Mouse (Mus musculus) ES-E14 (cell line): ENCODE results near the gene Acss1. TPM values are rescaled to one million over a fixed set of nuclear protein-coding genes. Genes with fewer than 3 reads are reported as not detected.

ENCODE experiments used
- DNase-seq: peaks from one replicate; pipeline ENCODE4 v3.0.0-alpha.2; 2013; ENCODE audit warnings: low read depth, low spot score
- H3K27ac ChIP-seq: 2 replicates; pipeline ENCODE4 v1.5.1; 2012; ENCODE audit warnings: low read depth, mild to moderate bottlenecking, low read length, moderate library complexity, mixed read lengths; ENCODE audit not compliant: poor library complexity, insufficient read depth, severe bottlenecking
- H3K36me3 ChIP-seq: 2 replicates; pipeline ENCODE4 v1.6.1; 2012; ENCODE audit warnings: mild to moderate bottlenecking, low read length, moderate library complexity, mixed read lengths; ENCODE audit not compliant: control insufficient read depth, poor library complexity, insufficient read depth, severe bottlenecking
- H3K4me1 ChIP-seq, 2 experiments: fragments of 150-350 bp in 1 of 2; sonication (generic) in 1 of 2; 2 replicates each; pipeline ENCODE4 v1.6.1; 2012; ENCODE audit warnings: low read length in 2 of 2, mild to moderate bottlenecking in 1 of 2, mixed read lengths in 1 of 2; ENCODE audit not compliant: control insufficient read depth in 2 of 2, insufficient read depth in 2 of 2, poor library complexity in 1 of 2
- H3K4me3 ChIP-seq, 2 experiments: fragments of 150-350 bp in 1 of 2; sonication (generic) in 1 of 2; 2 replicates each; pipeline ENCODE4 v1.5.1; 2012; ENCODE audit warnings: low read length in 2 of 2, low read depth in 1 of 2, mild to moderate bottlenecking in 1 of 2, mixed read lengths in 1 of 2; ENCODE audit not compliant: insufficient read depth in 1 of 2, poor library complexity in 1 of 2, severe bottlenecking in 1 of 2
- H3K9ac ChIP-seq: 2 replicates; pipeline ENCODE4 v1.6.1; 2012; ENCODE audit warnings: low read depth, mild to moderate bottlenecking, low read length, mixed read lengths; ENCODE audit not compliant: poor library complexity, insufficient read depth, severe bottlenecking
- H3K9me3 ChIP-seq: fragments of 150-350 bp; sonication (generic); 2 replicates; pipeline ENCODE4 v1.6.1; 2012; ENCODE audit warnings: low read depth, mild to moderate bottlenecking, low read length; ENCODE audit not compliant: control insufficient read depth, insufficient read depth
- CHD2 ChIP-seq: IDR thresholded peaks from 2 replicates; pipeline ENCODE4 v1.6.1; 2014; ENCODE audit warnings: mild to moderate bottlenecking, low read depth, low read length, inconsistent platforms
- HCFC1 ChIP-seq: IDR thresholded peaks from 2 replicates; pipeline ENCODE4 v1.6.1; 2012; ENCODE audit warnings: low read length, inconsistent platforms, borderline replicate concordance; ENCODE audit not compliant: insufficient read depth
- MAFK ChIP-seq: IDR thresholded peaks from 2 replicates; pipeline ENCODE4 v1.6.1; 2014; ENCODE audit warnings: mild to moderate bottlenecking, low read depth, low read length, inconsistent platforms; ENCODE audit not compliant: insufficient read depth
- ZC3H11A ChIP-seq: IDR thresholded peaks from 2 replicates; pipeline ENCODE4 v1.6.1; 2012; ENCODE audit warnings: low read depth, mild to moderate bottlenecking, inconsistent platforms, low read length, borderline replicate concordance
- ZNF384 ChIP-seq: IDR thresholded peaks from 2 replicates; pipeline ENCODE4 v1.6.1; 2012; ENCODE audit warnings: low read depth, low read length, inconsistent platforms
- in situ Hi-C, 2 experiments: fragments of 600-800 bp; cut with MboI; formaldehyde crosslinking; loops; one replicate each; pipeline ENCODE4 v1.15.1; 2025; ENCODE audit warnings: low sequenced_read_pairs in 2 of 2, inconsistent platforms in 1 of 2; ENCODE audit not compliant: unreplicated experiment in 2 of 2
- total RNA-seq: library from RNA; depleted of rRNA; stranded (reverse); fragments of 300-350 nt; gene quantifications from 2 replicates; pipeline ENCODE4 v1.2.3, GENCODE M21; 2012

The Acss1 gene
- total RNA-seq, 1 experiment: 3.2 TPM

- in situ Hi-C loops: no loop called here
- Histone ChIP-seq H3K9ac (no peak overlapping the region), H3K36me3 (no peaks in the 10 kb centered on the region), H3K4me1 (peaks cover 0 to 4% of the 10 kb centered on the region in 2 experiments; a peak in 1 of 4 replicates), H3K9me3 (no peaks in the 10 kb centered on the region), H3K4me3 (peak overlapping the region; percentile 93 to 95), H3K27ac (no peak overlapping the region)
- DNase-seq: peak; percentile 59
- TF ChIP-seq ZNF384: no peak
- TF ChIP-seq ZC3H11A: peak; percentile 96
These were observed 59.3 kb downstream of the Acss1 start for GRCm38 (mm10) chr2:150608872-150609560.

- Histone ChIP-seq H3K9ac (peak within 1 kb of the TSS; percentile 86), H3K27ac (no peak within 1 kb of the TSS), H3K4me1 (peaks cover 0 to 4% of the 10 kb centered on the region in 2 experiments; a peak in 1 of 4 replicates), H3K4me3 (peak within 1 kb of the TSS; percentile 93 to 95), H3K9me3 (no peaks in the 10 kb centered on the region), H3K36me3 (no peaks in the 10 kb centered on the region)
- TF ChIP-seq ZNF384 (no peak), HCFC1 (peak; percentile 82)
- in situ Hi-C loops: no loop called here
- DNase-seq: peak; percentile 96
These were observed 60.1 kb downstream of the Acss1 start, which contains the start of gene Apmap for GRCm38 (mm10) chr2:150608087-150608799. Apmap (minus strand) TSS chr2:150608567.

GRCm38 (mm10) chr2:150607086-150607485 is 61.2 kb downstream of the Acss1 start:
- Histone ChIP-seq H3K9ac (no peak overlapping the region), H3K4me1 (peaks cover 0 to 4% of the 10 kb centered on the region in 2 experiments; a peak in 1 of 4 replicates), H3K4me3 (no peak overlapping the region), H3K36me3 (no peaks in the 10 kb centered on the region), H3K27ac (no peak overlapping the region), H3K9me3 (no peaks in the 10 kb centered on the region)
- in situ Hi-C loops: no loop called here
- TF ChIP-seq ZC3H11A (no peak), MAFK (no peak), HCFC1 (no peak), CHD2 (no peak), ZNF384 (no peak)
- no peak for DNase-seq

- in situ Hi-C loops: no loop called here
- Histone ChIP-seq H3K36me3 (no peaks in the 10 kb centered on the region), H3K4me3 (no peak overlapping the region), H3K9ac (no peak overlapping the region), H3K4me1 (peaks cover 0 to 4% of the 10 kb centered on the region in 2 experiments; a peak in 1 of 4 replicates), H3K27ac (no peak overlapping the region), H3K9me3 (no peaks in the 10 kb centered on the region)
- no peak for DNase-seq
- no peak for TF ChIP-seq ZNF384
- no peak for TF ChIP-seq MAFK
- no peak for TF ChIP-seq ZC3H11A
- TF ChIP-seq CHD2: no peak
- no peak for TF ChIP-seq HCFC1
These were observed 63.5 kb downstream of the Acss1 start for GRCm38 (mm10) chr2:150604802-150605201.
